Mouse (Mus musculus) mesoderm, embryonic 11.5 days (tissue): ENCODE measurements at regions not wholly inside any gene's neighbourhood (a gene's known extent, or its start where the extent isn't known, plus 50 kb on each side); places are given as distances from the start of the nearest gene placed in this dataset.
A peak's percentile ranks its signal among the peaks of the same experiment; 100 is the strongest.

ENCODE experiments used
- DNase-seq: peaks from one replicate; pipeline ENCODE4 v3.0.0-alpha.2; 2012; ENCODE audit warnings: low read depth, low spot score

GRCm38 (mm10) chr8:47615061-47615460, 60.3 kb downstream of the Ing2 start:
- DNase-seq, result no peak

DNA sequence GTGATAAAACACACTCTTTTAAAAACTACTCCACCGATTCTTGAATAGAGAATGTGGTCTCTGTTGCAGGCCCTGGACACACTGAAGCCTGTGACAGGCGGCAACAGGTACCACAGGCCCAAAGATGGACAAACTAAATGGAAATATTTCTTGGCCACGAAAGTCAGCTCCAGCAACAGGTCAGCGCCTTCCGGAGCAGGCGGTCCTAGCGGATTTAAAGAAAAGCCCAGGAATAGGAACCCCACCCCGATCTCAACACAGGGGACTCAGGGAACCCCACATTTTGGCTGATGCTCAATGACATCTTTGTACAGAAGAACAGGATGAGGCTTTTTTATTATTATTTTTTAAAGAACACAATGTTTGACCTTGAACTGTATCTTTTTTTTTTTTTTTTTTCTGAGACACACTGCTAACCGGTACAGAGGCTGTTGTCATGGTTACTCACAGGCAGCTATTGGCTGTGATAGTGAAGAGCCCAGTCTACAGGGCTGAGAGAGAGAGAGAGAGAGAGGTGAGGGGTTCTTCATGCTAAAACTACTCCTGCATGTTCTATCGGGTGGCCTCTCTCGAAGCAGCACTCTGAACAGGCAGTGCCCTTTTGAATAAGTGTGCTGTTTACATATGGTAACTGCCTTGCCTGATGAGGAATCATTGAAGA, 63.5 kb downstream of the Ing2 start:
- DNase-seq, result no peak

- DNase-seq, result peak; percentile 16
Measured at GRCm38 (mm10) chr8:47609969-47610368, 65.4 kb downstream of the Ing2 start.

GRCm38 (mm10) chr8:47604198-47604835, 70.9 kb downstream of the Rwdd4a start:
- DNase-seq, result no peak
